28 mouse cellular contexts compared by ENCODE assay signal in the genomic region with DNA sequence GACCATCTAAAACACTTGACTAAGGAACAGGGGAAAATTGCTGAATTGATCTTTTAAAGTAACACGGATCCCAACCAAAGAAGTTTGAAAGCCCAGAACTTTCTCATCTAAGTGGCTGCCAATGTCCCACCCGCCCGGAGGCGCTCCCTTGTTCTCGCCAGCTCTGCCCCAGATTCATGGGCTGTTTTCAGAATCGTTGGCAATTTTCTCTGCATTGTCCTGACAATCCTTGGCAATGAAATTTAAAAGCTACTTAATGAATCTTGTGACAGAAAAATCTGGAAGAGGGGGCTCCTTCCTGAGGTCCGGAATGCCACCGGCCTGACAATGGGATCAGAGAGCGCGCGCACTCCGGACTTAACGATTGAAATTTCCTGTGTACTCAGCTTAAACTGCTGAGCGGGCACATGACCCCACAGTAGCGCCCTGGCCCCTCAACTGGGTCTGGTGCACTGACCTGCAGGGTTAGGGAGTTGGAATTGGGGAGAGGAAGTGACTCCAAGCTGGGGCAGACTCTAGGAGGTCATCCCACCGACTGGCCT. TPM values are rescaled to one million over a fixed set of nuclear protein-coding genes. Genes with fewer than 3 reads are reported as not detected.
DNase-seq lines count a peak whose midpoint lies in the region; ATAC-seq lines count a peak whose summit lies in the region.
"Had no signal": no experiment of that assay in that cellular context is flagged by ENCODE, and none has a peak within 500 bp of the region (broad histone marks: within the 10 kb centered on the region; RNA-seq: fewer than 3 reads in every experiment).

No protein-coding gene starts in this region.

- H3K4me3 ChIP-seq in kidney, embryonic 14.5 days (ENCODE audit: low read length): no peak overlapping the region
- H3K4me3 ChIP-seq in lung, embryonic 16.5 days (ENCODE audit: low read length): no peak overlapping the region
- H3K4me3 ChIP-seq: forebrain, embryonic 13.5 days; heart, embryonic 12.5 days; hindbrain, embryonic 10.5 days; limb, embryonic 12.5 days; megakaryocyte, embryonic 14.5 days; midbrain, embryonic 15.5 days; neural tube, embryonic 12.5 days had no signal

- 74% methylated on average over 16 of the region's 16 CpGs for WGBS in kidney, embryonic 14.5 days
- WGBS in lung, embryonic 16.5 days: 74% methylated on average over 16 of the region's 16 CpGs

- no peaks in the 10 kb centered on the region for H3K9me3 ChIP-seq in kidney, embryonic 14.5 days (ENCODE audit: control insufficient read depth, low read length)
- H3K9me3 ChIP-seq in lung, embryonic 16.5 days (ENCODE audit: control insufficient read depth, low read length): no peaks in the 10 kb centered on the region
- H3K9me3 ChIP-seq: forebrain, embryonic 13.5 days; heart, embryonic 12.5 days; hindbrain, embryonic 10.5 days; limb, embryonic 12.5 days; midbrain, embryonic 15.5 days; neural tube, embryonic 12.5 days had no signal

- H3K27ac ChIP-seq in kidney, embryonic 14.5 days (ENCODE audit: low read depth, low read length): no peak overlapping the region
- H3K27ac ChIP-seq in lung, embryonic 16.5 days (ENCODE audit: low read length): no peak overlapping the region
- H3K27ac ChIP-seq: forebrain, embryonic 13.5 days; hindbrain, embryonic 10.5 days; limb, embryonic 12.5 days; liver, embryonic 14.5 days; midbrain, embryonic 15.5 days; neural tube, embryonic 12.5 days had no signal

- ATAC-seq in kidney, embryonic 14.5 days (ENCODE audit: low FRiP score, low TSS enrichment): no peak
- ATAC-seq in lung, embryonic 16.5 days (ENCODE audit: low read depth): peak; percentile 43
- ATAC-seq: forebrain, embryonic 13.5 days; intestine, postnatal 0 days; midbrain, embryonic 15.5 days had no signal

- H3K4me2 ChIP-seq in kidney, embryonic 14.5 days (replicated peaks; ENCODE audit: low read depth, low read length): no peak overlapping the region
- H3K4me2 ChIP-seq in lung, embryonic 16.5 days (ENCODE audit: low read depth, low read length): no peak overlapping the region
- H3K4me2 ChIP-seq: forebrain, embryonic 13.5 days; heart, embryonic 12.5 days; limb, embryonic 12.5 days; midbrain, embryonic 15.5 days; neural tube, embryonic 12.5 days had no signal

- H3K36me3 ChIP-seq in kidney, embryonic 14.5 days (ENCODE audit: control insufficient read depth, insufficient read depth, low read length): no peaks in the 10 kb centered on the region
- H3K36me3 ChIP-seq in lung, embryonic 16.5 days (ENCODE audit: control insufficient read depth, insufficient read depth, low read length): no peaks in the 10 kb centered on the region
- H3K36me3 ChIP-seq: heart, embryonic 12.5 days; hindbrain, embryonic 10.5 days; limb, embryonic 12.5 days; midbrain, embryonic 15.5 days; neural tube, embryonic 12.5 days had no signal

- H3K27me3 ChIP-seq in kidney, embryonic 14.5 days (ENCODE audit: control insufficient read depth, insufficient read depth, low read length): no peaks in the 10 kb centered on the region
- no peaks in the 10 kb centered on the region for H3K27me3 ChIP-seq in lung, embryonic 16.5 days (ENCODE audit: control insufficient read depth, insufficient read depth, low read depth, low read length)
- H3K27me3 ChIP-seq: forebrain, embryonic 13.5 days; heart, embryonic 12.5 days; limb, embryonic 12.5 days; midbrain, embryonic 15.5 days; neural tube, embryonic 12.5 days had no signal

- no peaks in the 10 kb centered on the region for H3K4me1 ChIP-seq in kidney, embryonic 14.5 days (ENCODE audit: control insufficient read depth, insufficient read depth, low read length)
- no peaks in the 10 kb centered on the region for H3K4me1 ChIP-seq in lung, embryonic 16.5 days (replicated peaks; ENCODE audit: control insufficient read depth, insufficient read depth, low read length)
- H3K4me1 ChIP-seq: limb, embryonic 12.5 days; neural tube, embryonic 12.5 days had no signal

- DNase-seq in cerebellum, adult 9-10 months: peak; percentile 39
- DNase-seq in cerebellum, adult 9-11 months: no peak
- peak; percentile 53 for DNase-seq in kidney, postnatal 10 days
- DNase-seq in lung, postnatal 25 days (ENCODE audit: low spot score): no peak
- peak; percentile 10 for DNase-seq in R1 (ENCODE audit: low read depth, low spot score)
- DNase-seq in urinary bladder, postnatal 25 days (ENCODE audit: low spot score): no peak
- DNase-seq: adrenal gland, postnatal 10 days; cerebellum, adult 18-20 months; cerebellum, postnatal 36 days; embryo, embryonic 11 days; gastrocnemius, postnatal 14 days; heart, adult 11 months; heart, postnatal 10 days; lung, postnatal 14 days; right cerebral cortex, postnatal 25 days; spleen, adult 18-20 months; thymus, postnatal 14 days had no signal

- H3K9ac ChIP-seq in kidney, embryonic 14.5 days (ENCODE audit: low read depth, low read length): no peak overlapping the region
- H3K9ac ChIP-seq in lung, embryonic 16.5 days (ENCODE audit: low read length): no peak overlapping the region
- H3K9ac ChIP-seq: forebrain, embryonic 13.5 days; heart, embryonic 12.5 days; limb, embryonic 12.5 days; liver, embryonic 14.5 days; midbrain, embryonic 15.5 days; neural tube, embryonic 12.5 days had no signal

RNA-seq across cellular contexts. Expression of gene Bod1, which starts 8.2 kb away (rescaled TPM):
- 104 and 107 TPM in 2 replicates for polyA plus RNA-seq in kidney, embryonic 14.5 days (2014; fragmentation: Nextera tagmentation; extraction: Ambion mirVana)
- 68.8 and 73.1 TPM in 2 replicates for polyA plus RNA-seq in lung, embryonic 16.5 days (2015; fragmentation: Nextera tagmentation; extraction: Ambion mirVana)

Comparison
In these comparisons a context has a peak if more than half of its experiments do, and no peak if none do; other contexts are left out.
1. DNase-seq: peak in cerebellum, adult 9-10 months (single experiment), kidney, postnatal 10 days (single experiment) and R1 (single experiment); none in cerebellum, adult 9-11 months (single experiment), lung, postnatal 25 days (single experiment) and urinary bladder, postnatal 25 days (single experiment).